Mouse (Mus musculus) intestine, embryonic 16.5 days (tissue): ENCODE data around the gene Lce1h. TPM values are rescaled to one million over a fixed set of nuclear protein-coding genes. Genes with fewer than 3 reads are reported as not detected.

Experiments
- ATAC-seq: fragments of 200-750 bp; cut with Nextera tagmentation; 2 replicates; pipeline ENCODE4 v1.8.0; 2017; ENCODE audit warnings: moderate TSS enrichment, moderate library complexity
- H3K27ac ChIP-seq: fragments of 300-500 bp; sonication (generic); 2 replicates; pipeline ENCODE4 v1.5.1; 2014; ENCODE audit warnings: mild to moderate bottlenecking, low read length
- H3K27me3 ChIP-seq: fragments of 300-500 bp; sonication (generic); replicated peaks from 2 replicates; pipeline ENCODE4 v1.6.1; 2014; ENCODE audit warnings: low read length, control low read depth, mixed read lengths; ENCODE audit not compliant: control insufficient read depth, insufficient read depth
- H3K36me3 ChIP-seq: fragments of 300-500 bp; sonication (generic); 2 replicates; pipeline ENCODE4 v1.6.1; 2014; ENCODE audit warnings: low read length, control low read depth; ENCODE audit not compliant: control insufficient read depth, insufficient read depth
- H3K4me1 ChIP-seq: fragments of 300-500 bp; sonication (generic); 2 replicates; pipeline ENCODE4 v1.6.1; 2014; ENCODE audit warnings: low read length, control low read depth, mixed read lengths; ENCODE audit not compliant: control insufficient read depth, insufficient read depth
- H3K4me2 ChIP-seq: fragments of 300-500 bp; sonication (generic); 2 replicates; pipeline ENCODE4 v1.6.1; 2014; ENCODE audit warnings: low read depth, low read length, control low read depth
- H3K4me3 ChIP-seq: fragments of 300-500 bp; sonication (generic); 2 replicates; pipeline ENCODE4 v1.5.1; 2014; ENCODE audit warnings: mild to moderate bottlenecking, low read length
- H3K9ac ChIP-seq: fragments of 300-500 bp; sonication (generic); 2 replicates; pipeline ENCODE4 v1.6.1; 2014; ENCODE audit warnings: low read depth, low read length
- H3K9me3 ChIP-seq: fragments of 300-500 bp; sonication (generic); 2 replicates; pipeline ENCODE4 v1.6.1; 2016; ENCODE audit warnings: low read length, control low read depth; ENCODE audit not compliant: control insufficient read depth
- polyA plus RNA-seq: library from polyadenylated mRNA; unstranded; fragments of >200 nt; fragmentation: Nextera tagmentation; extraction: Ambion mirVana; gene quantifications from 2 replicates; pipeline ENCODE4 v1.2.1, GENCODE M21; 2015

Lce1h gene
- polyA plus RNA-seq, 1 experiment from 2014 or later = not detected

GRCm38 (mm10) chr3:92715122-92715521 is 49.7 kb downstream of the Lce1h start:
- Histone ChIP-seq H3K9ac (no peak overlapping the region), H3K9me3 (no peaks in the 10 kb centered on the region), H3K4me1 (no peaks in the 10 kb centered on the region), H3K4me3 (no peak overlapping the region), H3K27ac (no peak overlapping the region), H3K36me3 (no peaks in the 10 kb centered on the region), H3K27me3 (no peaks in the 10 kb centered on the region), H3K4me2 (no peak overlapping the region)
- no peak for ATAC-seq

Other genes with a start within 250 kb of the Lce1h start
- gene 2310046K23Rik, start 230.6 kb downstream of the Lce1h start, polyA plus RNA-seq = not detected in 2 replicates
- gene Ivl, start 191.3 kb downstream of the Lce1h start, polyA plus RNA-seq = 0.13 TPM in 1 of 2 replicates, not detected in the other
- gene Smcp, start 176.1 kb downstream of the Lce1h start, polyA plus RNA-seq = 10.9 and 18.8 TPM in 2 replicates
- gene 2210017I01Rik, start 157.6 kb downstream of the Lce1h start, polyA plus RNA-seq = not detected in 2 replicates
- gene Lce6a, start 143.4 kb downstream of the Lce1h start, polyA plus RNA-seq = not detected in 2 replicates
- not detected in 2 replicates for gene Lce1a1, start 116.8 kb downstream of the Lce1h start, polyA plus RNA-seq
- gene Lce1b, start 108.1 kb downstream of the Lce1h start, polyA plus RNA-seq = not detected in 2 replicates
- not detected in 2 replicates for gene Lce1a2, start 94.8 kb downstream of the Lce1h start, polyA plus RNA-seq
- gene Lce1c, start 85.8 kb downstream of the Lce1h start, polyA plus RNA-seq = not detected in 2 replicates
- not detected in 2 replicates for gene Lce1d, start 77.9 kb downstream of the Lce1h start, polyA plus RNA-seq
- not detected in 2 replicates for gene Lce1e, start 56.0 kb downstream of the Lce1h start, polyA plus RNA-seq
- gene Lce1f, start 44.7 kb downstream of the Lce1h start, polyA plus RNA-seq = not detected in 2 replicates
- not detected in 2 replicates for gene Gm38119, start 26.0 kb downstream of the Lce1h start, polyA plus RNA-seq
- not detected in 2 replicates for gene Lce1g, start 12.7 kb downstream of the Lce1h start, polyA plus RNA-seq
- gene Lce1i, start 13.8 kb upstream of the Lce1h start, polyA plus RNA-seq = not detected in 2 replicates
- not detected in 2 replicates for gene Lce1j, start 25.4 kb upstream of the Lce1h start, polyA plus RNA-seq
- gene Lce1k, start 42.8 kb upstream of the Lce1h start, polyA plus RNA-seq = not detected in 2 replicates
- not detected in 2 replicates for gene Kprp, start 62.2 kb upstream of the Lce1h start, polyA plus RNA-seq
- gene Lce1l, start 86.2 kb upstream of the Lce1h start, polyA plus RNA-seq = not detected in 2 replicates
- not detected in 2 replicates for gene 2310050C09Rik, start 105.2 kb upstream of the Lce1h start, polyA plus RNA-seq
- not detected in 2 replicates for gene Lce3a, start 161.2 kb upstream of the Lce1h start, polyA plus RNA-seq
- not detected in 2 replicates for gene Lce3b, start 167.9 kb upstream of the Lce1h start, polyA plus RNA-seq
- not detected in 2 replicates for gene Lce3c, start 179.4 kb upstream of the Lce1h start, polyA plus RNA-seq
- gene Lce3d, start 192.3 kb upstream of the Lce1h start, polyA plus RNA-seq = not detected in 2 replicates
- not detected in 2 replicates for gene Lce3e, start 202.0 kb upstream of the Lce1h start, polyA plus RNA-seq
- gene Lce3f, start 227.2 kb upstream of the Lce1h start, polyA plus RNA-seq = not detected in 2 replicates